Mouse (Mus musculus) stomach, postnatal 0 days (tissue): ENCODE measurements at regions not wholly inside any gene's neighbourhood (a gene's known extent, or its start where the extent isn't known, plus 50 kb on each side); places are given as distances from the start of the nearest gene placed in this dataset.
"Not testable (repeated sequence)": the region's sequence is repeated elsewhere in the genome, so short reads cannot be mapped to it uniquely, and the experiment has no call there.

ENCODE experiments used
- ATAC-seq: fragments of 200-750 bp; cut with Nextera tagmentation; 2 replicates; pipeline ENCODE4 v1.8.0; 2017; ENCODE audit not compliant: low FRiP score, low TSS enrichment
- DNase-seq: peaks from one replicate; pipeline ENCODE4 v3.0.0-alpha.2; 2016; ENCODE audit warnings: low spot score
- H3K27ac ChIP-seq: fragments of 300-500 bp; sonication (generic); replicated peaks from 2 replicates; pipeline ENCODE4 v1.5.1; 2014; ENCODE audit warnings: mild to moderate bottlenecking, control low read depth
- H3K27me3 ChIP-seq: fragments of 300-500 bp; sonication (generic); 2 replicates; pipeline ENCODE4 v1.6.1; 2014; ENCODE audit warnings: low read length; ENCODE audit not compliant: control insufficient read depth, insufficient read depth
- H3K36me3 ChIP-seq: fragments of 300-500 bp; sonication (generic); 2 replicates; pipeline ENCODE4 v1.6.1; 2014; ENCODE audit warnings: low read length, mixed read lengths; ENCODE audit not compliant: control insufficient read depth, insufficient read depth
- H3K4me1 ChIP-seq: fragments of 300-500 bp; sonication (generic); replicated peaks from 2 replicates; pipeline ENCODE4 v1.6.1; 2014; ENCODE audit warnings: antibody characterized with exemption; ENCODE audit not compliant: control insufficient read depth, insufficient read depth
- H3K4me2 ChIP-seq: fragments of 300-500 bp; sonication (generic); replicated peaks from 2 replicates; pipeline ENCODE4 v1.6.1; 2014; ENCODE audit warnings: low read depth, mild to moderate bottlenecking, control low read depth, moderate library complexity
- H3K4me3 ChIP-seq: fragments of 300-500 bp; sonication (generic); 2 replicates; pipeline ENCODE4 v1.5.1; 2014; ENCODE audit warnings: low read depth, low read length, control low read depth
- H3K9ac ChIP-seq: fragments of 300-500 bp; sonication (generic); 2 replicates; pipeline ENCODE4 v1.6.1; 2014; ENCODE audit warnings: mild to moderate bottlenecking, low read length, control low read depth, mixed read lengths
- H3K9me3 ChIP-seq: fragments of 300-500 bp; sonication (generic); 2 replicates; pipeline ENCODE4 v1.6.1; 2016; ENCODE audit warnings: low read length; ENCODE audit not compliant: control insufficient read depth
- CTCF ChIP-seq: IDR thresholded peaks from 2 replicates; pipeline ENCODE4 v1.5.1; 2016; ENCODE audit warnings: antibody characterized with exemption, low read depth, mild to moderate bottlenecking, moderate library complexity
- EP300 ChIP-seq: optimal IDR thresholded peaks from 2 replicates; pipeline ENCODE3; 2016; ENCODE audit warnings: antibody characterized with exemption
- WGBS: fragments of 180-500 bp; shearing (Covaris S2); extraction: QIAGEN DNeasy Blood & Tissue Kit; methylation state at CpG from one replicate; pipeline ENCODE4 v1.1.7; 2014; 5-methylcytosine and 5-hydroxymethylcytosine counted together

GRCm38 (mm10) chr12:77867947-77868495 is 326.0 kb upstream of the Gm6657 start:
- no peak for TF ChIP-seq EP300
- no peak for TF ChIP-seq CTCF
- 47% methylated on average over 4 of the region's 4 CpGs for WGBS
- H3K9ac ChIP-seq = no peak overlapping the region
- H3K36me3 ChIP-seq = no peaks in the 10 kb centered on the region
- no peak for DNase-seq
- no peak for ATAC-seq
- no peak overlapping the region for H3K4me2 ChIP-seq
- no peaks in the 10 kb centered on the region for H3K9me3 ChIP-seq
- H3K4me3 ChIP-seq = no peak overlapping the region
- no peak overlapping the region for H3K27ac ChIP-seq
- H3K4me1 ChIP-seq = no peaks in the 10 kb centered on the region
- no peaks in the 10 kb centered on the region for H3K27me3 ChIP-seq

GRCm38 (mm10) chr12:77869296-77869695 is 324.7 kb upstream of the Gm6657 start:
- DNase-seq (no peak), ATAC-seq (no peak)
- Histone ChIP-seq H3K27me3 (no peaks in the 10 kb centered on the region), H3K4me3 (no peak overlapping the region), H3K9me3 (no peaks in the 10 kb centered on the region), H3K9ac (no peak overlapping the region), H3K27ac (no peak overlapping the region), H3K4me2 (no peak overlapping the region), H3K36me3 (no peaks in the 10 kb centered on the region), H3K4me1 (no peaks in the 10 kb centered on the region)
- no peak for TF ChIP-seq CTCF
- TF ChIP-seq EP300 = no peak
- 84% methylated on average over 3 of the region's 3 CpGs for WGBS

- ATAC-seq (no peak), DNase-seq (no peak)
- WGBS = 73% methylated on average over 2 of the region's 2 CpGs
- no peak overlapping the region for H3K4me3 ChIP-seq
- TF ChIP-seq CTCF = no peak
- no peak overlapping the region for H3K9ac ChIP-seq
- H3K9me3 ChIP-seq = no peaks in the 10 kb centered on the region
- H3K36me3 ChIP-seq = no peaks in the 10 kb centered on the region
- no peaks in the 10 kb centered on the region for H3K27me3 ChIP-seq
- H3K4me2 ChIP-seq = no peak overlapping the region
- no peaks in the 10 kb centered on the region for H3K4me1 ChIP-seq
- H3K27ac ChIP-seq = no peak overlapping the region
These were observed 306.7 kb upstream of the Gm6657 start for GRCm38 (mm10) chr12:77887335-77887734.

- WGBS = 87% methylated on average over 6 of the region's 6 CpGs
- DNase-seq (no peak), ATAC-seq (no peak)
- no peak overlapping the region for H3K27ac ChIP-seq
- H3K9me3 ChIP-seq = no peaks in the 10 kb centered on the region
- no peaks in the 10 kb centered on the region for H3K36me3 ChIP-seq
- H3K4me2 ChIP-seq = no peak overlapping the region
- no peak overlapping the region for H3K9ac ChIP-seq
- TF ChIP-seq EP300 = no peak
- TF ChIP-seq CTCF = no peak
- no peaks in the 10 kb centered on the region for H3K4me1 ChIP-seq
- no peaks in the 10 kb centered on the region for H3K27me3 ChIP-seq
- H3K4me3 ChIP-seq = no peak overlapping the region
These were observed 302.6 kb upstream of the Gm6657 start for GRCm38 (mm10) chr12:77891452-77891851.

- no peaks in the 10 kb centered on the region for H3K9me3 ChIP-seq
- TF ChIP-seq CTCF = no peak
- no peak for TF ChIP-seq EP300
- no peaks in the 10 kb centered on the region for H3K27me3 ChIP-seq
- H3K27ac ChIP-seq = no peak overlapping the region
- DNase-seq (no peak), ATAC-seq (no peak)
- no peaks in the 10 kb centered on the region for H3K4me1 ChIP-seq
- no peaks in the 10 kb centered on the region for H3K36me3 ChIP-seq
- no peak overlapping the region for H3K4me3 ChIP-seq
- no peak overlapping the region for H3K4me2 ChIP-seq
- H3K9ac ChIP-seq = no peak overlapping the region
These were observed 299.8 kb upstream of the Gm6657 start for GRCm38 (mm10) chr12:77894238-77894637.

- no peak for DNase-seq
- no peaks in the 10 kb centered on the region for H3K27me3 ChIP-seq
These were observed 298.5 kb upstream of the Gm6657 start for GRCm38 (mm10) chr12:77895508-77895907.

GRCm38 (mm10) chr12:77898974-77899373 is 295.1 kb upstream of the Gm6657 start:
- DNase-seq, H3K4me2 ChIP-seq, H3K27ac ChIP-seq, H3K36me3 ChIP-seq, H3K4me3 ChIP-seq, H3K4me1 ChIP-seq, ATAC-seq, H3K9me3 ChIP-seq, H3K27me3 ChIP-seq, H3K9ac ChIP-seq: not testable (repeated sequence)
- 77% methylated on average over 2 of the region's 2 CpGs for WGBS

More at GRCm38 (mm10) chr12:77895508-77895907, 298.5 kb upstream of the Gm6657 start:
- H3K9ac ChIP-seq = no peak overlapping the region
- WGBS = 77% methylated on average over 2 of the region's 2 CpGs
- no peak overlapping the region for H3K27ac ChIP-seq
- H3K4me1 ChIP-seq = no peaks in the 10 kb centered on the region
- H3K4me2 ChIP-seq = no peak overlapping the region
- ATAC-seq = no peak
- no peaks in the 10 kb centered on the region for H3K36me3 ChIP-seq
- no peaks in the 10 kb centered on the region for H3K9me3 ChIP-seq
- no peak overlapping the region for H3K4me3 ChIP-seq
- TF ChIP-seq CTCF = no peak
- no peak for TF ChIP-seq EP300
